Mouse (Mus musculus): ENCODE data around the gene Scn2b.

Scn2b gene

GRCm38 (mm10) chr9:45117741-45118431 lies at the start of gene Scn2b:
Scn2b (plus strand) TSS chr9:45117782.
- DNase-seq (ENCODE audit: low read depth, low spot score) = peak; percentile 48

- no peak for DNase-seq (ENCODE audit: low read depth, low spot score)
Measured at GRCm38 (mm10) chr9:45071800-45072199, 45.8 kb upstream of the Scn2b start.

- no peak for DNase-seq (ENCODE audit: low read depth, low spot score)
Measured at GRCm38 (mm10) chr9:45077859-45078258, 39.7 kb upstream of the Scn2b start.

- no peak for DNase-seq (ENCODE audit: low read depth, low spot score)
Measured at GRCm38 (mm10) chr9:45079011-45079410, 38.6 kb upstream of the Scn2b start, which contains the start of gene Jaml. Jaml (plus strand) TSS chr9:45079183.

GRCm38 (mm10) chr9:45083132-45083531 lies 34.5 kb upstream of the Scn2b start:
- no peak for DNase-seq (ENCODE audit: low read depth, low spot score)

GRCm38 (mm10) chr9:45084556-45084955 lies 33.0 kb upstream of the Scn2b start:
- no peak for DNase-seq (ENCODE audit: low read depth, low spot score)

GRCm38 (mm10) chr9:45085741-45086690 lies 31.6 kb upstream of the Scn2b start:
- no peak for DNase-seq (ENCODE audit: low read depth, low spot score)

- DNase-seq (ENCODE audit: low read depth, low spot score) = no peak
Measured at GRCm38 (mm10) chr9:45088040-45088439, 29.5 kb upstream of the Scn2b start.

GRCm38 (mm10) chr9:45090811-45091210 lies 26.8 kb upstream of the Scn2b start:
- DNase-seq (ENCODE audit: low read depth, low spot score) = no peak

- DNase-seq (ENCODE audit: low read depth, low spot score) = no peak
Measured at GRCm38 (mm10) chr9:45092641-45093040, 24.9 kb upstream of the Scn2b start.

GRCm38 (mm10) chr9:45095149-45095937 lies 22.2 kb upstream of the Scn2b start:
- DNase-seq (ENCODE audit: low read depth, low spot score) = no peak

- DNase-seq (ENCODE audit: low read depth, low spot score) = no peak
Measured at GRCm38 (mm10) chr9:45097877-45098276, 19.7 kb upstream of the Scn2b start.

GRCm38 (mm10) chr9:45098426-45098825 lies 19.2 kb upstream of the Scn2b start:
- DNase-seq (ENCODE audit: low read depth, low spot score) = no peak

- DNase-seq (ENCODE audit: low read depth, low spot score) = no peak
Measured at GRCm38 (mm10) chr9:45102528-45102927, 15.1 kb upstream of the Scn2b start.

GRCm38 (mm10) chr9:45103211-45103979 lies 14.2 kb upstream of the Scn2b start:
- DNase-seq (ENCODE audit: low read depth, low spot score) = no peak

- no peak for DNase-seq (ENCODE audit: low read depth, low spot score)
Measured at GRCm38 (mm10) chr9:45105596-45106374, 11.8 kb upstream of the Scn2b start.

GRCm38 (mm10) chr9:45115706-45116105 lies 1.9 kb upstream of the Scn2b start:
- DNase-seq (ENCODE audit: low read depth, low spot score) = peak; percentile 76

GRCm38 (mm10) chr9:45116819-45117218 lies 763 bp upstream of the Scn2b start:
- DNase-seq (ENCODE audit: low read depth, low spot score) = no peak

- no peak for DNase-seq (ENCODE audit: low read depth, low spot score)
Measured at GRCm38 (mm10) chr9:45118552-45118951, 970 bp downstream of the Scn2b start.

- DNase-seq (ENCODE audit: low read depth, low spot score) = no peak
Measured at GRCm38 (mm10) chr9:45119316-45119953, 1.9 kb downstream of the Scn2b start.

Data from forelimb bud, embryonic 11.5 days (tissue).